Mouse (Mus musculus): ENCODE data around the gene Prl2a1. TPM values are rescaled to one million over a fixed set of nuclear protein-coding genes. Genes with fewer than 3 reads are reported as not detected.
"Not testable (repeated sequence)": the region's sequence is repeated elsewhere in the genome, so short reads cannot be mapped to it uniquely, and the experiment has no call there.

Gene Prl2a1
- total RNA-seq (2012; rRNA removed) = not detected in 2 replicates
- not detected for polyA plus RNA-seq (2012; ENCODE audit: insufficient read depth in 1 of 2, insufficient read length in 2 of 2, low read depth in 1 of 2, low replicate concordance in 2 of 2, missing spikeins in 1 of 2)

GRCm38 (mm10) chr13:27801354-27801753 lies at the start of gene Prl2a1:
TSS of gene Prl2a1 (plus strand) at chr13:27801654.
- no peaks in the 10 kb centered on the region for H3K79me2 ChIP-seq (ENCODE audit: control insufficient read depth, insufficient read depth, low read length, poor library complexity)
- no peak for DNase-seq (ENCODE audit: low read depth, low spot score)
- no peak within 1 kb of the TSS for H3K9ac ChIP-seq (ENCODE audit: control insufficient read depth, low read depth, low read length, poor library complexity, severe bottlenecking)
- no peaks in the 10 kb centered on the region for H3K4me1 ChIP-seq (ENCODE audit: control insufficient read depth in 1 of 2, insufficient read depth in 2 of 2, low read length in 2 of 2)
- no peak within 1 kb of the TSS for H3K4me3 ChIP-seq (ENCODE audit: control insufficient read depth in 1 of 2, insufficient read depth in 1 of 2, low read depth in 2 of 2, low read length in 2 of 2)
- TF ChIP-seq ZC3H11A (IDR thresholded peaks at IDR 0.05; ENCODE audit: low read depth, low read length) (no peak), BHLHE40 (IDR thresholded peaks at IDR 0.05; ENCODE audit: borderline replicate concordance, low read depth, low read length) (no peak), NRF1 (IDR thresholded peaks at IDR 0.05; ENCODE audit: insufficient read depth, low read depth, low read length, poor library complexity, severe bottlenecking) (no peak), GATA1 (IDR thresholded peaks at IDR 0.05; ENCODE audit: low read depth, low read length) (no peak)
- H3K27me3 ChIP-seq (ENCODE audit: control insufficient read depth in 1 of 2, insufficient read depth in 2 of 2, low read length in 2 of 2) = no peaks in the 10 kb centered on the region
- H3K36me3 ChIP-seq (ENCODE audit: control insufficient read depth in 1 of 2, insufficient read depth in 2 of 2, low read length in 2 of 2) = no peaks in the 10 kb centered on the region
- H3K9me3 ChIP-seq (replicated peaks; ENCODE audit: insufficient read depth, low read length) = no peaks in the 10 kb centered on the region
- H3K27ac ChIP-seq (ENCODE audit: control insufficient read depth, low read depth, low read length) = no peak within 1 kb of the TSS

DNA sequence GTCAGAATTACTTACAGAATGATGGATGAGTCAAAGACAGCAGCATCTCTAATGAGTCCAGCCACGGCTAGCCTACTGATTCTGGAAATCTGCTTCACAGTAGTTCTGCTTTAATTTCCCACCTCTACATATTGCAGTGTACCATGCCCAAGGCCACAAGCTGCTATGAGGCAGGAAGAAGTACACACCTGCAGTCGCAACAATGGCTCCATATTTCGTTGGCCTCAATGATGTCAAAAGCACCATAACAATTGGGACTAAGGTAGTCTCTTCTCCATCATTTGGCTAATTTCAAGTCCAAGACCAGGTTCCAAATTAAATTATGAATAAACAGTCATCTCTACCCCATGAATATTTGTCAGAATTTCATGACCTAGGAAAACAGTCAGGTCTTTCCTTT lies 20.8 kb upstream of the Prl2a1 start, which contains the start of gene Prl7c1:
Gene Prl7c1 (minus strand): TSS at position 101 of the 400 bp plus-strand sequence.
- H3K4me1 ChIP-seq (ENCODE audit: control insufficient read depth in 1 of 2, insufficient read depth in 2 of 2, low read length in 2 of 2); H3K9me3 ChIP-seq (replicated peaks; ENCODE audit: insufficient read depth, low read length); H3K79me2 ChIP-seq (ENCODE audit: control insufficient read depth, insufficient read depth, low read length, poor library complexity); H3K27ac ChIP-seq (ENCODE audit: control insufficient read depth, low read depth, low read length); H3K36me3 ChIP-seq (ENCODE audit: control insufficient read depth in 1 of 2, insufficient read depth in 2 of 2, low read length in 2 of 2); H3K4me3 ChIP-seq (ENCODE audit: control insufficient read depth in 1 of 2, insufficient read depth in 1 of 2, low read depth in 2 of 2, low read length in 2 of 2); H3K27me3 ChIP-seq (ENCODE audit: control insufficient read depth in 1 of 2, insufficient read depth in 2 of 2, low read length in 2 of 2); DNase-seq (ENCODE audit: low read depth, low spot score); H3K9ac ChIP-seq (ENCODE audit: control insufficient read depth, low read depth, low read length, poor library complexity, severe bottlenecking): not testable (repeated sequence)

GRCm38 (mm10) chr13:27799303-27799702 lies 2.2 kb upstream of the Prl2a1 start:
- Histone ChIP-seq H3K4me3 (ENCODE audit: control insufficient read depth in 1 of 2, insufficient read depth in 1 of 2, low read depth in 2 of 2, low read length in 2 of 2) (no peak overlapping the region), H3K27ac (ENCODE audit: control insufficient read depth, low read depth, low read length) (no peak overlapping the region), H3K79me2 (ENCODE audit: control insufficient read depth, insufficient read depth, low read length, poor library complexity) (no peaks in the 10 kb centered on the region), H3K36me3 (ENCODE audit: control insufficient read depth in 1 of 2, insufficient read depth in 2 of 2, low read length in 2 of 2) (no peaks in the 10 kb centered on the region), H3K9ac (ENCODE audit: control insufficient read depth, low read depth, low read length, poor library complexity, severe bottlenecking) (no peak overlapping the region), H3K4me1 (ENCODE audit: control insufficient read depth in 1 of 2, insufficient read depth in 2 of 2, low read length in 2 of 2) (no peaks in the 10 kb centered on the region), H3K27me3 (ENCODE audit: control insufficient read depth in 1 of 2, insufficient read depth in 2 of 2, low read length in 2 of 2) (no peaks in the 10 kb centered on the region), H3K9me3 (replicated peaks; ENCODE audit: insufficient read depth, low read length) (no peaks in the 10 kb centered on the region)
- no peak for DNase-seq (ENCODE audit: low read depth, low spot score)
- no peak for TF ChIP-seq ZMIZ1 (IDR thresholded peaks at IDR 0.05; ENCODE audit: low read depth, low read length)
- no peak for TF ChIP-seq EP300 (IDR thresholded peaks at IDR 0.05; ENCODE audit: low read depth in 1 of 2, low read length in 2 of 2)
- no peak for TF ChIP-seq MEF2A (IDR thresholded peaks at IDR 0.05; ENCODE audit: extremely low read depth, insufficient replicate concordance, low read depth, low read length, poor library complexity, severe bottlenecking)
- TF ChIP-seq HCFC1 (IDR thresholded peaks at IDR 0.05; ENCODE audit: low read depth, low read length) = no peak
- no peak for TF ChIP-seq MXI1 (IDR thresholded peaks at IDR 0.05; ENCODE audit: low read depth, low read length)
- no peak for TF ChIP-seq ZC3H11A (IDR thresholded peaks at IDR 0.05; ENCODE audit: low read depth, low read length)
- no peak for TF ChIP-seq NELFE (IDR thresholded peaks at IDR 0.05; ENCODE audit: low read depth, low read length)
- no peak for TF ChIP-seq MAZ (IDR thresholded peaks at IDR 0.05; ENCODE audit: low read depth, low read length)
- TF ChIP-seq BHLHE40 (IDR thresholded peaks at IDR 0.05; ENCODE audit: borderline replicate concordance, low read depth, low read length) = no peak
- no peak for TF ChIP-seq GABPA (IDR thresholded peaks at IDR 0.05; ENCODE audit: low read depth, low read length)
- no peak for TF ChIP-seq JUND (IDR thresholded peaks at IDR 0.05; ENCODE audit: low read depth, low read length)
- TF ChIP-seq TAL1 (IDR thresholded peaks at IDR 0.05; ENCODE audit: low read length) = no peak
- TF ChIP-seq POLR2A (IDR thresholded peaks at IDR 0.05; ENCODE audit: control insufficient read depth in 1 of 2, insufficient read depth in 1 of 2, low read depth in 1 of 2, low read length in 2 of 2, poor library complexity in 1 of 2) = no peak
- no peak for TF ChIP-seq POLR2AphosphoS2 (IDR thresholded peaks at IDR 0.05; ENCODE audit: low read length)
- no peak for TF ChIP-seq KAT2A (conservative IDR thresholded peaks at IDR 0.05; ENCODE audit: low read depth, low read length)

All from MEL (cell line).